Mouse (Mus musculus) G1E (cell line): Measurements from ENCODE around the gene Atxn7l1.

ENCODE experiments used
- CTCF ChIP-seq: IDR thresholded peaks from 2 replicates; pipeline ENCODE4 v1.5.1; 2012; ENCODE audit warnings: low read depth, low read length, inconsistent platforms, mixed read lengths
- GATA1 ChIP-seq: IDR thresholded peaks from 2 replicates; pipeline ENCODE4 v1.6.1; 2012; ENCODE audit warnings: borderline replicate concordance, low read length, inconsistent platforms, mixed read lengths
- POLR2AphosphoS5 ChIP-seq: IDR thresholded peaks from 2 replicates; pipeline ENCODE4 v1.6.1; 2012; ENCODE audit warnings: low read depth, low read length, inconsistent platforms; ENCODE audit not compliant: insufficient replicate concordance

- TF ChIP-seq CTCF: no peak
- TF ChIP-seq POLR2AphosphoS5: no peak
- TF ChIP-seq GATA1: no peak
These were observed 3.0 kb upstream of the Atxn7l1 start for GRCm38 (mm10) chr12:33144456-33144855.
